Mouse (Mus musculus): ENCODE measurements around the gene Gabrb3.

DNA sequence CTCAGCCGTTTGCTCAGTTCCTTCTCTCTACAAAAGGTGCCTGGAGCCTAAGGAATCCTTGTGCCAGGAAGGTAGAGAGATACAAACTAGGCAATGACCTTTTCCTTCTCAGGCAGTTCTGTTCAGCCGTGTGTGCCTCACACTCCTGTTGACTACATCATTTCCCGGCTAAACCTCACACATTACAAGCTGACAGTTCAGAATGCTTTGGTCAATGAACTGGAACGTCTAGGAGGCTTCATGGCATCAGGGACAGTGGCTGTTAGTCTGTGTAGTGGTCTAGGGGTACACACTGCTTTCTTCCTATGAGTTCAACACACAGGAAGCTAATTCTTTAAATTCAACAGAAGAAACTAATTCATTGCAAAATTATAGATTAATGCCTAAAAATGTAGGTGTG lies 216.2 kb downstream of the Gabrb3 start:
- TF ChIP-seq GATA1 (IDR thresholded peaks at IDR 0.05; ENCODE audit: borderline replicate concordance, low read length): no peak
- TF ChIP-seq FLI1 (IDR thresholded peaks at IDR 0.05; ENCODE audit: low read length): no peak

Measured in megakaryocyte, embryonic 14.5 days (primary cell).